Mouse (Mus musculus) CD4-positive helper T cell, adult 2 months (primary cell): ENCODE results near the gene Cacna1i.

Experiments
- DNase-seq: peaks from one replicate; pipeline ENCODE4 v3.0.0-alpha.2; 2012; ENCODE audit warnings: low read depth, missing footprints, low spot score

Gene Cacna1i

GRCm38 (mm10) chr15:80286851-80287415, at the start of gene Cacna1i:
Gene Cacna1i, plus strand, starts transcription at chr15:80287238.
- DNase-seq = no peak

DNA sequence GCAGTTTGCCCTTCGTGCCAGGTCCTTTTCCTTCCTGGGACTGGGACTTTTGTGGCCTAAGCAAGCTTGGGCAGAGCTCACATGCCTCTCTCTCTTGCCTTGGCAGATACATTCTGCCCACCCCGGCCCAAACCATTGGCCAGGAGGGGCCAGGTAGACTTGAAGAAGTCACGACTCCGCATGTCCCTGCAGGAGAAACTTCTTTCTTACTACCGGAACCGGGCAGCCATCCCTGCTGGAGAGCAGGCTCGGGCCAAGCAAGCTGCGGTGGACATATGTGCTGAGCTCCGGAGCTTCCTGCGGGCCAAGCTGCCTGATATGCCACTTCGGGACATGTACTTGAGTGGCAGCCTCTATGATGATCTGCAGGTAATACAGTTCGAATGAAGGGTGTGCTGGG, 38.9 kb upstream of the Cacna1i start:
- DNase-seq = no peak

DNA sequence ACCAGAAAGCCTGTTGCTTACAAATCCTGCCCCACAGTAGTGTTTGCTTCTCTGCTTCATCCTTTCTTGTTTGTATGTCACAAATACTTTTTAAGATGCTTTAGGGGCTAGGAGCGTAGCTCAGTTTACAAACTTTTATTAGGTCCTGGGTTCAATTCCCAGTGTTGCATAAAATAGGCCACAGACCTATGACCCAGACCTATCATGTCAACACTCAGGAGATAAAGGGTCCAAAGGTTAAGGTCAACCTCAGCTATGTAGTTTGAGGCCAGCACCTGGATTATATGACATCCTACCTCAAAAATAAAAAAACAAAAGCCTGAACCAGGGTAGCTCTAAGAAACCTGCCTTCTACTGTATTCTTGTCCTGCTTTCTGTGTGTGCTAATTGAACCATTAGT, 38.4 kb upstream of the Cacna1i start:
- DNase-seq = no peak

DNA sequence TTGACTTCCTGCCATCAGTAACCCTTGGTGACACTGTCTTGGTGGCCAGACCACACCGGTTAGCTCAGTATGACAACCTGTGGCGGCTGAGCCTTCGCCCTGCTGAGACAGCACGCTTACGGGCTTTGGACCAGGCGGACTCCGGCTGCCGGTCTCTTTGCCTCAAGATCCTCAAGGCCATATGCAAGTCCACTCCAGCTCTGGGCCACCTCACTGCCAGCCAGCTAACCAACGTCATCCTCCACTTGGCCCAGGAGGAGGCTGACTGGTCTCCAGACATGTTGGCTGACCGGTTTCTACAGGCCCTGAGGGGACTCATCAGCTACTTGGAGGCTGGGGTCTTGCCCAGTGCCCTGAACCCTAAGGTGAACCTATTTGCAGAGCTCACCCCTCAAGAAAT, 37.4 kb upstream of the Cacna1i start:
- DNase-seq = no peak

- DNase-seq = no peak
These were observed 36.5 kb upstream of the Cacna1i start for GRCm38 (mm10) chr15:80250586-80250985.

- no peak for DNase-seq
These were observed 33.5 kb upstream of the Cacna1i start for GRCm38 (mm10) chr15:80253530-80253929.

- peak; percentile 31 for DNase-seq
These were observed 32.8 kb upstream of the Cacna1i start for GRCm38 (mm10) chr15:80254207-80254606.

DNA sequence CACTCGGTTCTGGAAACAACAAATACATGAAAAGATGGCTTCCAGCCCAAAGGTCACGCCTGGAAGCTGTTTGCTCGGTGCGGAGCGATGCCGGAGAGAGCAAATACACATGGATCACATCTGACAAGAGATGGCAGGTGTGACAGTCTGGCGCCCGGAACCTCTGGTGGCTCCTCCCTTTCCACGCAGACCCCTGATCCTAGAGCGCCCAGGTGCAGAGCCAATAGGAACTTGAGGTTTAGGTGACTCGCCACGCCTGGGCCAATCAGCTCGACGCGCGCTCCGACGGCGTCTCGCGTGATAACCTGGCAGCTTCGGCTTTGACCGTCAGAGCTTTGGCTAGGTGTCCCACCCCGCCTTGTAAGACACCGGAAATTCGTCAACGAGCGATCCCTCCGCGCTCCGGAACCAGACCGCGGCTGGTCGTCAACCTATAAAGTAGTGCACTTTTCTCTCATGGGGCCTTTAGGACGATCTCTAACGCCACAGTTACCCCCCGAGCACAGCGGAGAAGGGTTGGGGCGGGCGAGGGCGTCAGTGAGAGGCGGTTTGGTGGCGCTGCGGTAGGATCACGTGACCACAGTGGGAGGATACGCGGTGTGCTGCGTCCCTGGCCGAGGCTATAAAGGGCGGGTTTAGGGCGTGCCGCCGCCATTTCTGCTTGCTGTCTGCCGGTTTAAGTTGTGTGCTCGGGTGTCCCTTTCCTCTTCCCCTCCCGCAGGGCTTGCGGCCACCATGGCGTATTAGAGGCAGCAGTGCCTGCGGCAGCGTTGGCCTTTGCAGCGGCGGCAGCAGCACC, 32.0 kb upstream of the Cacna1i start, which contains the start of gene Atf4:
TSS of gene Atf4 (plus strand) at position 338 of the 799 bp plus-strand sequence.
- peak; percentile 100 for DNase-seq

GRCm38 (mm10) chr15:80255646-80256121, 31.4 kb upstream of the Cacna1i start:
- DNase-seq = peak; percentile 80

DNA sequence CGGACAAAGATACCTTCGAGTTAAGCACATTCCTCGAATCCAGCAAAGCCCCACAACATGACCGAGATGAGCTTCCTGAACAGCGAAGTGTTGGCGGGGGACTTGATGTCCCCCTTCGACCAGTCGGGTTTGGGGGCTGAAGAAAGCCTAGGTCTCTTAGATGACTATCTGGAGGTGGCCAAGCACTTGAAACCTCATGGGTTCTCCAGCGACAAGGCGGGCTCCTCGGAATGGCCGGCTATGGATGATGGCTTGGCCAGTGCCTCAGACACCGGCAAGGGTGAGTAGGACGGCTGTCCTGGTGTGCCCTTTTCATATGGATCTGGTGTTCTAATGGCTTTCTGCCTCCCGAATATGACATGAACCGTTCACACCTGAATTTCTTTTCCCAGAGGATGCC, 30.8 kb upstream of the Cacna1i start:
- DNase-seq = no peak

GRCm38 (mm10) chr15:80256656-80257601, 30.1 kb upstream of the Cacna1i start:
- peak; percentile 27 for DNase-seq

DNA sequence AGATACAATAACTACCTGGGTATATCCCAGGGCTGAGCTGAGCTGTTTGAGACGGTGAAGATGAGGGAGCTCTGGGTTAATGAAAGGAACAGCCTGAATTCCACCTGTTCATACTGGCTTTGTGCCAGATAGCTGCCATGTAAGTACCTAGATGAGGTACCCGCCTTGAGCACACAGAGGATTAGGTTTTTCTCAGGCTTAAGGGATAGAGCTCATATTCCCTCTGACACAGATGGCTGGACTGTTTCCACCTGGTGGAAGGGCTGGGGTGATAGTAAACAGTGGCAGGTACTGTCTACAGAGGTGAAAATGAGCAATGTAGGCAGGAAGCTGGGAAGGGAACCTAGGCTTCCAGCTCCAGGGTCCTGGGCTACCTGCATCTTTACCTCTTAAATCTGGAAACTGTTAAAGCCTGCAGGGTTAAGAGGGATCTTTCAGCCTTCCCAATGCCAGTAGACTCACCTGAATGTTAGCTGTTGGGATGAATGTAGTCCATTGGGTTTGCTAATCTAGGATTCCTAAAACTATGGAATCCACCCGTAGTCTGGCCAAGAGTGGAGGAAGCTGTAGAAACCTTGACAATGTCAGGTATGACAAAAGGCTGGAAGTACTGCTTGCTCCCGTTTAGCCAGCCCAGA, 29.3 kb upstream of the Cacna1i start:
- DNase-seq = peak; percentile 49

GRCm38 (mm10) chr15:80258240-80259170, 28.5 kb upstream of the Cacna1i start:
- DNase-seq = peak; percentile 46

- DNase-seq = no peak
These were observed 27.5 kb upstream of the Cacna1i start for GRCm38 (mm10) chr15:80259406-80260045.

GRCm38 (mm10) chr15:80260677-80261076, 26.4 kb upstream of the Cacna1i start:
- DNase-seq = peak; percentile 76

GRCm38 (mm10) chr15:80261100-80261499, 25.9 kb upstream of the Cacna1i start:
- no peak for DNase-seq

DNA sequence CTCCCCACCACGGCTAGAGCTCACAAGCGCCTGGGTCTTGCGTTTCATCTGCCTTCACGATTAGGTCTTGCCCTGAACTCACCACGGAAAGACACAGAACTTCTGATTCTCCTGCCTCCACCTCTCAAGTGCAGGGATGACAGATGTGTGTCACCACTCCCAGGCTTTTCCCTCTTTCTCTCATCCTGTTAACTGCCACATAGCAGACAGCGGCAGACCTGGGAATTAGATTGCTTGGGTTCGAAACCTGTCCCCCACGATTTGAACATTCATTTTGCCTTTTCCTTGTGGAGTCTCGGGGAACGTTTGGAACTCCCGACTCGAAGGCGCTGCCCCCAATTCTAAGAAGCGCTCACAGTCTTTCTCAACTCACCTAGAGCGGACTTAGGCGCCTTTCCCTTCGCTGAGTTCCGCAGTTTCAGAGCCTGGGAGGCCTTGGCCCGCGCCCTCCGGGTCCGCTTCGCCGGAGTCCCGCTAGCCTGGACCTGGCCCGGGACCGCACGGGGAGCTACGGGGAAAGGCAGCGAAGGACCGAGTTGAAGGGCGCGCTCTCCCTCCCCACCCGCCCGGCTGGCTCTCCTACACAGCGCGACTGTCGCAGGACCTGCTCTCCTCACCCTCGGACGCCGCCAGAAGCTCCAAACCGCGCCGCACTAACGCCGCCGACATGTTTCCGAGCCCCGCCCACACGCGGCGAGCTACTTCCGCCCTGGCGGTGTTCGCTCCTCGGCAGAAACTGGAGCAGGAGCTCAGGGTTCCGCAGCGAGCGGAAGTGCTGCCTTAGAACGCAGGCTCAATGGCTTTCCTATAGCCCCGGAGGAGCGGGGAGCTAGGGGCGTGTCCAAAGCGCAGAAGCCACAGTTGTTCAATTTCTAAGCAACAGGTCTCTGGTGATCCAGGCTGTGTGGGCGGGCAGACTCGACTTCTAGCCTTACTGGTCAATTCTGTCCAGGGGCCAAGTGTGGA, 23.1 kb upstream of the Cacna1i start, which contains the start of gene Rps19bp1:
TSS of gene Rps19bp1 (minus strand) at position 706 of the 966 bp plus-strand sequence.
- DNase-seq = peak; percentile 97

GRCm38 (mm10) chr15:80266281-80266680, 20.8 kb upstream of the Cacna1i start:
- peak; percentile 75 for DNase-seq
